Mouse (Mus musculus) heart, embryonic 13.5 days (tissue): ENCODE data around the gene Thsd4. TPM values are rescaled to one million over a fixed set of nuclear protein-coding genes. Genes with fewer than 3 reads are reported as not detected.

Experiments used
- ATAC-seq: fragments of 200-750 bp; cut with Nextera tagmentation; 2 replicates; pipeline ENCODE4 v1.8.0; 2017; ENCODE audit warnings: moderate TSS enrichment; ENCODE audit not compliant: insufficient number of reproducible peaks, low FRiP score, low TSS enrichment; ENCODE audit errors: extremely low read depth
- H3K27ac ChIP-seq: fragments of 300-500 bp; sonication (generic); replicated peaks from 2 replicates; pipeline ENCODE4 v1.5.1; 2015; ENCODE audit warnings: moderate library complexity, mild to moderate bottlenecking, inconsistent platforms
- H3K27me3 ChIP-seq: fragments of 300-500 bp; sonication (generic); replicated peaks from 2 replicates; pipeline ENCODE4 v1.6.1; 2015; ENCODE audit warnings: mild to moderate bottlenecking, inconsistent platforms
- H3K36me3 ChIP-seq: fragments of 300-500 bp; sonication (generic); 2 replicates; pipeline ENCODE4 v1.6.1; 2015; ENCODE audit warnings: mild to moderate bottlenecking, inconsistent platforms
- H3K4me1 ChIP-seq: fragments of 300-500 bp; sonication (generic); 2 replicates; pipeline ENCODE4 v1.6.1; 2015; ENCODE audit warnings: inconsistent platforms
- H3K4me2 ChIP-seq: fragments of 300-500 bp; sonication (generic); 2 replicates; pipeline ENCODE4 v1.6.1; 2015; ENCODE audit warnings: inconsistent platforms, mild to moderate bottlenecking, moderate library complexity
- H3K4me3 ChIP-seq: fragments of 300-500 bp; sonication (generic); 2 replicates; pipeline ENCODE4 v1.5.1; 2015; ENCODE audit warnings: moderate library complexity, mild to moderate bottlenecking, inconsistent platforms
- H3K9ac ChIP-seq: fragments of 300-500 bp; sonication (generic); 2 replicates; pipeline ENCODE4 v1.6.1; 2015; ENCODE audit warnings: inconsistent platforms, mild to moderate bottlenecking, moderate library complexity
- H3K9me3 ChIP-seq: fragments of 300-500 bp; sonication (generic); 2 replicates; pipeline ENCODE4 v1.6.1; 2016; ENCODE audit warnings: inconsistent platforms
- WGBS: fragments of 180-500 bp; shearing (Covaris S2); methylation state at CpG from one replicate; pipeline ENCODE4 v1.1.7; 2015; ENCODE audit warnings: mixed read lengths; 5-methylcytosine and 5-hydroxymethylcytosine counted together
- polyA plus RNA-seq: library from polyadenylated mRNA; unstranded; fragments of >200 nt; fragmentation: Nextera tagmentation; extraction: Ambion mirVana; gene quantifications from 2 replicates; pipeline ENCODE4 v1.2.1, GENCODE M21; 2015

The Thsd4 gene
- polyA plus RNA-seq, 1 experiment from 2014 or later, result 10.0 TPM

DNA sequence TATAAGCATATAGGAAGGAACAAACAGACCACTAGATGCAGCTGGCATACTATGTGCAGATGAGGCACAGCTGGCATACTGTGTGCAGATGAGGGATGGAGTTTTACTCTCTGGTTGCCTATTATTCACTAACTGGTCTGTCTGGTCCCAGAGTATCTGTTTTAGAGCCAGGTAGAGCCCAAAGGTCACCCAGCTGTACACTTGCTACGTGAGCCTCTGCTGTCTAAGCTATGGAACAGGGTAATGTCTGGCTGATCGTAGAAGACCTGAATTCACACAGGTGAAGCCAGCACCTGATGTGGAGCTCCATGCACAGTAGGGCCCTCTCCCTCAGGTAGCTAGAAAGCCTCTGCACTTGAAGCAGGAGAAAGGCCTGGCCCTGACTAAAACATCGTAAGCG is 5.5 kb downstream of the Thsd4 start:
- Histone ChIP-seq H3K4me3 (no peak overlapping the region), H3K36me3 (no peaks in the 10 kb centered on the region), H3K9me3 (no peaks in the 10 kb centered on the region), H3K4me2 (no peak overlapping the region), H3K4me1 (peaks cover 64% of the 10 kb centered on the region), H3K27ac (0 out of 2 replicates have a peak overlapping the region, but pooled peaks have one; percentile 9), H3K9ac (0 out of 2 replicates have a peak overlapping the region, but pooled peaks have one; percentile 3), H3K27me3 (peaks cover 24% of the 10 kb centered on the region)
- ATAC-seq, result no peak
- WGBS, result 68% methylated on average over 4 of the region's 4 CpGs

DNA sequence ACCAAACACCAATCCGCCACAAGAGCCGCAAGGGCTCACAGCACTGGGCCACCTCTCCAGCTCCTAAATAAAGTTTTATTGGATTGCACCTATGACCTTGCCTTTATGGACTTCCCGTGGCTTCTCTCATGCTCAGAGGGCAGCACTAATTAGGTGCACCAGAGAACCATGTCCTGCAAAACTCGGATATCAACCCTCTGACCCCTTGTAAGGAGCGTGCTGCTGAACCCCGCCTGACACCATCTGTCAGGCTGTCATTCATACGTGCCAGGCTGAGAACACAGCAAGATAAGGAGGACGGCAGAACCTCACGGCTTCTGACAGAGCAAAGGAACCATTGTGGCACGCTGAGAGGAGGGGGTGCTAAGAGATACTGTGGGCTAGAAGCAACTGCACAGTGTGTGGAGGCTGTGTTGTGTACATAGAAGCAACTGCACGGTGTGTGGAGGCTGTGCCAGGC is 8.5 kb downstream of the Thsd4 start:
- 22% methylated on average over 11 of the region's 11 CpGs for WGBS
- Histone ChIP-seq H3K9ac (0 out of 2 replicates have a peak overlapping the region, but pooled peaks have one; percentile 37), H3K36me3 (no peaks in the 10 kb centered on the region), H3K27me3 (no peaks in the 10 kb centered on the region), H3K4me1 (peaks cover 50% of the 10 kb centered on the region), H3K9me3 (no peaks in the 10 kb centered on the region), H3K4me2 (peak overlapping the region; percentile 37), H3K4me3 (no peak overlapping the region), H3K27ac (peak overlapping the region; percentile 75)
- ATAC-seq, result peak; percentile 47; the same call in 1 of the 2 replicates

DNA sequence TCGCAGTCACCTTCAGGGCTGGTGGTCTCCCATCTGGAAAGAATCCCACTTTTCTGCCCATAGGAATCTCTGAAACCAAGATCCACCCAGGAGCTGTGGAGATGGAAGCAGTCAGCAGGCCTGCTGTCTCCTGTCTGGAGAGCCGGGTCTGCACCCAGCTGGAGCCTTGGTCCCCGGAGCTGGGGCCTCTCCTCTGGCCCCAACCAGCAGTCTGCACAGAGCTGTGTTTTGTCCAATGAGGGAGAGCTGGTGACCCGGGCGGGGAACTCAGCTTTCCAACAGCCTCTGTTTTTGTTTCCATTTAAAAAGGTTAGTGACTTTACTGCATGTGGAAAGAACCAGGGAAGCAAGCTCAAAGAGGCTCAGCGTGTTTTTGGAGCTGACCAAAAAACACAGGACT is 11.0 kb downstream of the Thsd4 start:
- Histone ChIP-seq H3K9ac (peak overlapping the region; percentile 30), H3K4me1 (peaks cover 36% of the 10 kb centered on the region), H3K4me2 (0 out of 2 replicates have a peak overlapping the region, but pooled peaks have one; percentile 10), H3K36me3 (no peaks in the 10 kb centered on the region), H3K9me3 (no peaks in the 10 kb centered on the region), H3K27ac (peak overlapping the region; percentile 41), H3K27me3 (no peaks in the 10 kb centered on the region), H3K4me3 (no peak overlapping the region)
- no peak for ATAC-seq
- 34% methylated on average over 6 of the region's 6 CpGs for whole genome bisulfite sequencing

GRCm38 (mm10) chr9:60506136-60506535 is 15.7 kb downstream of the Thsd4 start:
- H3K4me3 ChIP-seq, result no peak overlapping the region
- H3K4me2 ChIP-seq, result no peak overlapping the region
- no peaks in the 10 kb centered on the region for H3K9me3 ChIP-seq
- peaks cover 34% of the 10 kb centered on the region for H3K4me1 ChIP-seq
- H3K36me3 ChIP-seq, result no peaks in the 10 kb centered on the region
- no peak overlapping the region for H3K9ac ChIP-seq
- 52% methylated on average over 5 of the region's 5 CpGs for WGBS
- H3K27me3 ChIP-seq, result no peaks in the 10 kb centered on the region
- H3K27ac ChIP-seq, result no peak overlapping the region
- no peak for ATAC-seq

DNA sequence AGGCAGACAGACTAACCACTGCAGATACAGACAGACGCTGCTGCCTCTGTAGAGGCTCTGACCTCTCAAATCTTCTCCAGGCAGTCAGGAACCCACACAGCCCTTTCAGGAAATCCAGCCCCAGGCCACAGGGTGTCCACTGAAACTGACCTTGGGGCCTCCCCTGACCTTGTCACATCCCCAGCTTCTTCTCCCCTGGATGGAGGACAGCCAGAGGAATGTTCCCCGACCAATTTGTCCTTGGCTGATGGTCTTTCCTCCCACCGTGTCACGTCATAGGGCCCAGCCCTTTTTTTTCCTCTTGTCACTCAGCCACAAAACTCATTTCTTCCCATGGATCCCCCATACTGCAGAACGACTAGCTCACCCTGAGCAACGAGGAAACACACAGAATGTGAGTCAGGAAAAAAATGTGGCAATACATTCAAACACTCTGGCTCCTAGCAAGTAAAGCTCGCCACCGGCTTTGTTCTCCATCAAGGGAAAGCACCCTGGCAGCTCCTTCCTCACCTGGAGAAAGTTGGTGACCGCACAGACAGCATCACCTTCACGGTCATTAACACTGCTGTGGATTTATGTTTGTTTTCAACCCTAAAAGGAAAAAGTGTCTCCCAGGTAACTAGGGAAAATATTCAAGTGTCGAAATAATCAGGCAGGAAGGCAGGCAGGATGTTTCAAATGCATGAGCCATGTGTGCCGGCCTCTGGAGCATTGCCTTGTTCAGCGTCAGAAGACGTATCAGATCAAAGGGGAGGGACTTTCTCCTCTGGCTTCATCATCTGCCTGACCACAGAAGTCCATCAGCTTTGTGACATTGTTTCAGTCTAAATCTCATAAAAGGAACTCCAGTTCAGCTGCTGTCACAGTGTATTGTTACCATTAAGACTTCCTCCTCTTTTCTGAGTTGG is 17.2 kb downstream of the Thsd4 start:
- 41% methylated on average over 14 of the region's 14 CpGs for WGBS
- Histone ChIP-seq H3K9ac (0 out of 2 replicates have a peak overlapping the region, but pooled peaks have one; percentile 2), H3K4me3 (no peak overlapping the region), H3K4me2 (no peak overlapping the region), H3K4me1 (peaks cover 24% of the 10 kb centered on the region), H3K27me3 (no peaks in the 10 kb centered on the region), H3K27ac (peak overlapping the region; percentile 58), H3K9me3 (no peaks in the 10 kb centered on the region), H3K36me3 (no peaks in the 10 kb centered on the region)
- no peak for ATAC-seq

- H3K9me3 ChIP-seq, result no peaks in the 10 kb centered on the region
- no peak overlapping the region for H3K4me3 ChIP-seq
- 78% methylated on average over 6 of the region's 6 CpGs for WGBS
- H3K27me3 ChIP-seq, result no peaks in the 10 kb centered on the region
- H3K36me3 ChIP-seq, result no peaks in the 10 kb centered on the region
- ATAC-seq, result no peak
- H3K4me2 ChIP-seq, result no peak overlapping the region
- peaks cover 23% of the 10 kb centered on the region for H3K4me1 ChIP-seq
- no peak overlapping the region for H3K27ac ChIP-seq
- no peak overlapping the region for H3K9ac ChIP-seq
Observed at GRCm38 (mm10) chr9:60502220-60502619, 19.6 kb downstream of the Thsd4 start.

DNA sequence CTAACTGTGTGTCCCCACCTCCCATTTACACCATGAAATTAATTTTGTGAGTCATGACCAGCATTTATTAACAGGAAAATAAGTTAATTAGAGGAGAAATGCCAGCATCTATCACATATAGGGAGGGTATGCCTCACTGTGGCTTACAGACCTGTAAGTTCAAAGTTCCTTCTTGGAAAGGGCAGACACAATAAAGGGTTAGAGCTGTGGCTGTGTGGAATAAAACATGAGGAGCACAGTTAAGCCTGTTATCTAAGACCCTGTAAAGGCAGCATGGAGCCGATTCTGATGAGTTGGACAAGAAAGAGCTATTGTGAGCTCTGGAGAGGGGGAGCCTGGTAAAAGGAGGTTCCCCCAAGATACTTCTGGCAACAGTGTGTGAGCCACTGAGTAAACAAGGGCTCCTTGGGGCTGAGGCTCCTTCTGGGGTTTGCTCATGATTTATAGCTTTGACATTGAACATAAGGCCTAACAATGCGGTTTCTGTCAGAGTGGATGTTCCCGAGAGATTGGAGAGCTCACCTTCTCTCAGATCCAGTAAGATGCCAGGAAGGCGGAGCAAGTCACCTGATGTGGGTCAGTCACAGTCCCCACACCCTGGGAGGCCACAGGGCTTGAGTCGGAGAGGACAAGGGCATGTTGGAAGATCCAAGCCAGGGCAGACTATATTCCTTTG is 20.2 kb downstream of the Thsd4 start:
- H3K27ac ChIP-seq, result no peak overlapping the region
- no peaks in the 10 kb centered on the region for H3K27me3 ChIP-seq
- WGBS, result 65% methylated on average over 5 of the region's 5 CpGs
- H3K4me3 ChIP-seq, result no peak overlapping the region
- H3K4me1 ChIP-seq, result peaks cover 20% of the 10 kb centered on the region
- 0 out of 2 replicates have a peak, but pooled peaks cover 3% of the 10 kb centered on the region for H3K36me3 ChIP-seq
- no peak overlapping the region for H3K4me2 ChIP-seq
- ATAC-seq, result no peak
- H3K9me3 ChIP-seq, result no peaks in the 10 kb centered on the region
- H3K9ac ChIP-seq, result no peak overlapping the region

- H3K36me3 ChIP-seq, result 0 out of 2 replicates have a peak, but pooled peaks cover 3% of the 10 kb centered on the region
- ATAC-seq, result no peak
- no peak overlapping the region for H3K27ac ChIP-seq
- H3K27me3 ChIP-seq, result no peaks in the 10 kb centered on the region
- no peak overlapping the region for H3K4me2 ChIP-seq
- no peaks in the 10 kb centered on the region for H3K9me3 ChIP-seq
- H3K9ac ChIP-seq, result no peak overlapping the region
- H3K4me3 ChIP-seq, result no peak overlapping the region
- WGBS, result 77% methylated on average over 16 of the region's 16 CpGs
- H3K4me1 ChIP-seq, result peaks cover 6% of the 10 kb centered on the region
Observed at GRCm38 (mm10) chr9:60492275-60492974, 29.4 kb downstream of the Thsd4 start.

DNA sequence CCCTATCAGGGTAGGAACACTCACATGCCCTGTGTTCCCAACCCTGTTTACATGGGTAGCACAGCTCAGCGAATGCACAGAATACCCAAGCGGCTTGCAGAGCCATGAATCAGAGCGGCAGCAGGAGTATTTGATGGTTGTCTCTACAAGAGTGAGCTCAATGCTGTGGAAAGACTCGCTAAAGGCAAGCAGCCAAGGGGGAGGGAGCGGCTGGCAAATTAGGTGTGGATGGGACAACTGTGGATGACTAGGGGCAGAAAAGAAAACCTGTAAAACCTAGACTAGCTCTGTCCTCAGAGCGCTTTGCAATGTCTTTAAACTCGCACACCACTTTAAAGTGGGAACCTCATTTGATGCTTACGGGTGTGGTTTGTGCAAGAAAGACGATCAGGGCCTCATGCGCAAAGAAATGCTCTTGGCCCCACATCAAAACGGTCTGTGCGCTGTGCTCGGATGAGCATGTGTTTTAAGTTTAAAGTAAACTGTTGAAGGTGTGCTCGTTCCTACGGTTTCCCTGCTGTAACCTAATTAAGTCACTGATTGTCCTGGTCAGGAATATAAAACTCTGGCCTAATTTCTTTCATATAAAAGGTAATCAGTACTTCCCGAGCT is 30.3 kb downstream of the Thsd4 start:
- 83% methylated on average over 16 of the region's 16 CpGs for WGBS
- Histone ChIP-seq H3K36me3 (no peaks in the 10 kb centered on the region), H3K4me3 (no peak overlapping the region), H3K4me2 (no peak overlapping the region), H3K27me3 (no peaks in the 10 kb centered on the region), H3K27ac (no peak overlapping the region), H3K9me3 (no peaks in the 10 kb centered on the region), H3K9ac (no peak overlapping the region), H3K4me1 (peaks cover 6% of the 10 kb centered on the region)
- no peak for ATAC-seq

GRCm38 (mm10) chr9:60491079-60491478 is 30.8 kb downstream of the Thsd4 start:
- Histone ChIP-seq H3K9me3 (no peaks in the 10 kb centered on the region), H3K4me3 (no peak overlapping the region), H3K4me2 (no peak overlapping the region), H3K36me3 (no peaks in the 10 kb centered on the region), H3K9ac (no peak overlapping the region), H3K27ac (no peak overlapping the region), H3K27me3 (no peaks in the 10 kb centered on the region), H3K4me1 (peaks cover 6% of the 10 kb centered on the region)
- no peak for ATAC-seq
- WGBS, result 78% methylated on average over 8 of the region's 8 CpGs
